Mouse (Mus musculus): ENCODE measurements around the gene Cd2ap. TPM values are rescaled to one million over a fixed set of nuclear protein-coding genes. Genes with fewer than 3 reads are reported as not detected.

Gene Cd2ap
- total and polyA plus RNA-seq, 3 experiments: 18.8 to 36.3 (median 26.1) TPM

DNA sequence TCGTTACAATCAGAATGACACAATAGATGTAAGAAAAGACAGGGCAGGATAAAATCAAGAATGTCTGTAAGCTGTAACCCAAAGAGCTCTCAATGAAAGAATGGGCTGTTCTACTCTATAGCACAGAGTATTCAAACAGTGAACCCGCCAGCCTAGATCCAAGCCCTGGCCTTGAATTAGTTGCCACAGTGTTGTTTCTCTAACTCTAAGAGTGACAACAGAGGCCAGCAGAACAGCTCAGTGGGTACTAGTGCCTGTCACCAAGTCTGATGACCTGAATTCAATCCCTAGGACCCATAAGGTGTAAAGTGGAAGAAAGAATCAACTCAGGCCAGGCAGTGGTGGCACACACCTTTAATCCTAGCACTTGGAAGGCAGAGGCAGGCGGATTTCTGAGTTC, 13.3 kb downstream of the Cd2ap start:
- H3K36me3 ChIP-seq (replicated peaks in 1 of 2; ENCODE audit: control insufficient read depth in 1 of 2, insufficient read depth in 1 of 2, low read length in 1 of 2): peaks cover 0 to 12% of the 10 kb centered on the region in 2 experiments
- H3K79me2 ChIP-seq (replicated peaks; ENCODE audit: control insufficient read depth, extremely low read depth, insufficient read depth, poor library complexity, severe bottlenecking): peaks cover 24% of the 10 kb centered on the region
- H3K27ac ChIP-seq (ENCODE audit: insufficient read depth, low read depth): no peak overlapping the region
- no peak for DNase-seq (ENCODE audit: extremely low read depth)
- no peaks in the 10 kb centered on the region for H3K27me3 ChIP-seq (replicated peaks)
- dilution Hi-C loops (cut with MboI; ENCODE audit: extremely low pct_ligation_motif_present, extremely low pct_unique_long_range_greater_than_20kb, low sequenced_read_pairs): no loop called here
- peaks cover 0 to 28% of the 10 kb centered on the region in 2 experiments; a peak in 2 of 4 replicates for H3K4me1 ChIP-seq (ENCODE audit: control insufficient read depth in 1 of 2, insufficient read depth in 2 of 2)
- no peaks in the 10 kb centered on the region for H3K9me3 ChIP-seq (replicated peaks; ENCODE audit: low read length)
- in situ Hi-C loops (cut with MboI; ENCODE audit: low pct_ligation_motif_present, low pct_unique_long_range_greater_than_20kb, low sequenced_read_pairs): no loop called here
- no peak overlapping the region for H3K4me2 ChIP-seq (ENCODE audit: insufficient read depth, low read depth, poor library complexity, severe bottlenecking)
- H3K4me3 ChIP-seq (replicated peaks in 1 of 3; ENCODE audit: low read depth in 2 of 3, low read length in 2 of 3, poor library complexity in 1 of 3): no peak overlapping the region
- no peak for TF ChIP-seq MAFK (IDR thresholded peaks at IDR 0.05; ENCODE audit: insufficient replicate concordance, low read length)
- TF ChIP-seq CHD2 (IDR thresholded peaks at IDR 0.05; ENCODE audit: low read length): no peak
- no peak for TF ChIP-seq ETS1 (conservative IDR thresholded peaks at IDR 0.05; ENCODE audit: low read depth, low read length)
- no peak for TF ChIP-seq ELF1 (IDR thresholded peaks at IDR 0.05; ENCODE audit: low read depth, low read length)
- TF ChIP-seq SMC3 (IDR thresholded peaks at IDR 0.05; ENCODE audit: low read depth, low read length): no peak
- no peak for TF ChIP-seq TBP (conservative IDR thresholded peaks at IDR 0.05; ENCODE audit: low read depth, low read length)
- no peak for TF ChIP-seq MEF2A (IDR thresholded peaks at IDR 0.05; ENCODE audit: borderline replicate concordance, low read depth, low read length)
- TF ChIP-seq BHLHE40 (IDR thresholded peaks at IDR 0.05; ENCODE audit: low read depth, low read length): no peak
- no peak overlapping the region for H3K9ac ChIP-seq (ENCODE audit: insufficient read depth, low read depth)

DNA sequence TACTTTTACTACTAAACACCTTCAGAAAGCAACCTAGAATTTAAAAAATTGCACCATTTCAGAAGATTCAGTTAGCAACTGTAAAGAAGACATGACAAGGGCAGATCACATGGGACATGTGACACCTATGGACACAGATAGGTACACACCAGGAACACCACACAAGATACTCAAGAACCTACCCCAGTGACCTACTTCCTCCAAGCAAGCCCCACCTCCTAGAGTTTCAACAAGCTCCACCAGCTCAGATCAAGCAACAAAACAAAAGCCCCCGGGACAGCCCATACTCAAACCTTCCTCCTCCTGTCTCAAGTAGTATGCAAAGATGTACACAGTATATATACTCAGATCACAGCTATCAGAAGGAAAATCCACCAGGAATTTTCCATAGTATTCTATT, 16.1 kb downstream of the Cd2ap start:
- Histone ChIP-seq H3K4me3 (replicated peaks in 1 of 3; ENCODE audit: low read depth in 2 of 3, low read length in 2 of 3, poor library complexity in 1 of 3) (no peak overlapping the region), H3K36me3 (replicated peaks in 1 of 2; ENCODE audit: control insufficient read depth in 1 of 2, insufficient read depth in 1 of 2, low read length in 1 of 2) (peaks cover 0 to 7% of the 10 kb centered on the region in 2 experiments), H3K4me1 (ENCODE audit: control insufficient read depth in 1 of 2, insufficient read depth in 2 of 2) (peaks cover 0 to 46% of the 10 kb centered on the region in 2 experiments; a peak in 2 of 4 replicates), H3K9me3 (replicated peaks; ENCODE audit: low read length) (no peaks in the 10 kb centered on the region), H3K4me2 (ENCODE audit: insufficient read depth, low read depth, poor library complexity, severe bottlenecking) (no peak overlapping the region), H3K79me2 (replicated peaks; ENCODE audit: control insufficient read depth, extremely low read depth, insufficient read depth, poor library complexity, severe bottlenecking) (peaks cover 21% of the 10 kb centered on the region), H3K9ac (ENCODE audit: insufficient read depth, low read depth) (no peak overlapping the region), H3K27ac (ENCODE audit: insufficient read depth, low read depth) (no peak overlapping the region), H3K27me3 (replicated peaks) (no peaks in the 10 kb centered on the region)
- TF ChIP-seq MAFK (IDR thresholded peaks at IDR 0.05; ENCODE audit: insufficient replicate concordance, low read length) (no peak), POLR2AphosphoS2 (IDR thresholded peaks at IDR 0.05; ENCODE audit: low read depth, low read length) (no peak), ZMIZ1 (IDR thresholded peaks at IDR 0.05; ENCODE audit: low read depth, low read length) (no peak), ZNF384 (IDR thresholded peaks at IDR 0.05; ENCODE audit: low read depth, low read length) (no peak), MAX (IDR thresholded peaks at IDR 0.05; ENCODE audit: low read length) (no peak), JUND (conservative IDR thresholded peaks at IDR 0.05; ENCODE audit: low read depth, low read length) (no peak), CTCF (conservative IDR thresholded peaks at IDR 0.05 in 1 of 2, IDR thresholded peaks at IDR 0.05 in 1 of 2; ENCODE audit: low read depth in 2 of 2, low read length in 2 of 2) (no peak), MAZ (IDR thresholded peaks at IDR 0.05; ENCODE audit: low read depth, low read length) (no peak), IRF4 (IDR thresholded peaks at IDR 0.05; ENCODE audit: low read depth, low read length) (no peak), JUN (IDR thresholded peaks at IDR 0.05; ENCODE audit: insufficient read depth, low read depth, low read length) (no peak), ETS1 (conservative IDR thresholded peaks at IDR 0.05; ENCODE audit: low read depth, low read length) (no peak), RCOR1 (conservative IDR thresholded peaks at IDR 0.05; ENCODE audit: low read depth, low read length) (no peak), BHLHE40 (IDR thresholded peaks at IDR 0.05; ENCODE audit: low read depth, low read length) (no peak), E2F4 (IDR thresholded peaks at IDR 0.05; ENCODE audit: insufficient replicate concordance, low read depth, low read length) (no peak), MEF2A (IDR thresholded peaks at IDR 0.05; ENCODE audit: borderline replicate concordance, low read depth, low read length) (no peak), USF2 (conservative IDR thresholded peaks at IDR 0.05; ENCODE audit: low read depth, low read length) (no peak), CHD1 (IDR thresholded peaks at IDR 0.05; ENCODE audit: low read depth, low read length) (no peak), ELF1 (IDR thresholded peaks at IDR 0.05; ENCODE audit: low read depth, low read length) (no peak), CHD2 (IDR thresholded peaks at IDR 0.05; ENCODE audit: low read length) (no peak), UBTF (IDR thresholded peaks at IDR 0.05; ENCODE audit: low read depth, low read length) (no peak)
- no peak for DNase-seq (ENCODE audit: extremely low read depth)
- in situ Hi-C loops (cut with MboI; ENCODE audit: low pct_ligation_motif_present, low pct_unique_long_range_greater_than_20kb, low sequenced_read_pairs): no loop called here
- dilution Hi-C loops (cut with MboI; ENCODE audit: extremely low pct_ligation_motif_present, extremely low pct_unique_long_range_greater_than_20kb, low sequenced_read_pairs): no loop called here
